Mouse (Mus musculus): ENCODE data around the gene Polr2m. TPM values are rescaled to one million over a fixed set of nuclear protein-coding genes. Genes with fewer than 3 reads are reported as not detected.

The Polr2m gene
- total RNA-seq (2012; rRNA removed), result 119 and 163 TPM in 2 replicates

GRCm38 (mm10) chr9:71485475-71486094, at the start of gene Polr2m:
TSS of gene Polr2m (minus strand) at chr9:71485935.
- Histone ChIP-seq H3K4me3 (ENCODE audit: insufficient read depth in 1 of 2, low read depth in 1 of 2, low read length in 2 of 2, poor library complexity in 1 of 2, severe bottlenecking in 1 of 2) (peak within 1 kb of the TSS; percentile 78 to 95), H3K9me3 (ENCODE audit: control insufficient read depth, insufficient read depth, low read depth, low read length) (no peaks in the 10 kb centered on the region), H3K27ac (ENCODE audit: insufficient read depth, low read depth, low read length, poor library complexity, severe bottlenecking) (peak within 1 kb of the TSS; percentile 86), H3K9ac (ENCODE audit: insufficient read depth, low read depth, low read length, poor library complexity, severe bottlenecking) (peak within 1 kb of the TSS; percentile 98), H3K4me1 (ENCODE audit: control insufficient read depth in 2 of 2, insufficient read depth in 2 of 2, low read length in 2 of 2, poor library complexity in 1 of 2) (peaks cover 3% of the 10 kb centered on the region in 2 experiments; a peak in 2 of 4 replicates), H3K36me3 (ENCODE audit: control insufficient read depth, insufficient read depth, low read length, poor library complexity, severe bottlenecking) (peaks cover 24% of the 10 kb centered on the region)
- TF ChIP-seq HCFC1 (IDR thresholded peaks at IDR 0.05; ENCODE audit: borderline replicate concordance, insufficient read depth, low read length) (0 out of 2 replicates have a peak, but pooled peaks have one; percentile 67), MAFK (IDR thresholded peaks at IDR 0.05; ENCODE audit: insufficient read depth, low read depth, low read length) (no peak), ZC3H11A (IDR thresholded peaks at IDR 0.05; ENCODE audit: borderline replicate concordance, low read depth, low read length) (no peak), ZNF384 (IDR thresholded peaks at IDR 0.05; ENCODE audit: low read depth, low read length) (no peak), CHD2 (IDR thresholded peaks at IDR 0.05; ENCODE audit: low read depth, low read length) (no peak)
- in situ Hi-C loops (cut with MboI; ENCODE audit: low sequenced_read_pairs in 2 of 2, unreplicated experiment in 2 of 2), result no loop called here
- DNase-seq (ENCODE audit: low read depth, low spot score), result peak; percentile 85

GRCm38 (mm10) chr9:71535036-71535435, 49.3 kb upstream of the Polr2m start:
- TF ChIP-seq CHD2 (IDR thresholded peaks at IDR 0.05; ENCODE audit: low read depth, low read length), result no peak
- TF ChIP-seq ZC3H11A (IDR thresholded peaks at IDR 0.05; ENCODE audit: borderline replicate concordance, low read depth, low read length), result no peak
- no peak for TF ChIP-seq ZNF384 (IDR thresholded peaks at IDR 0.05; ENCODE audit: low read depth, low read length)
- TF ChIP-seq HCFC1 (IDR thresholded peaks at IDR 0.05; ENCODE audit: borderline replicate concordance, insufficient read depth, low read length), result no peak
- no peak for TF ChIP-seq MAFK (IDR thresholded peaks at IDR 0.05; ENCODE audit: insufficient read depth, low read depth, low read length)
- H3K36me3 ChIP-seq (ENCODE audit: control insufficient read depth, insufficient read depth, low read length, poor library complexity, severe bottlenecking), result no peaks in the 10 kb centered on the region
- peaks cover 0 to 1% of the 10 kb centered on the region in 2 experiments; a peak in 1 of 4 replicates for H3K4me1 ChIP-seq (ENCODE audit: control insufficient read depth in 2 of 2, insufficient read depth in 2 of 2, low read length in 2 of 2, poor library complexity in 1 of 2)
- no peak overlapping the region for H3K9ac ChIP-seq (ENCODE audit: insufficient read depth, low read depth, low read length, poor library complexity, severe bottlenecking)
- H3K9me3 ChIP-seq (ENCODE audit: control insufficient read depth, insufficient read depth, low read depth, low read length), result no peaks in the 10 kb centered on the region
- H3K27ac ChIP-seq (ENCODE audit: insufficient read depth, low read depth, low read length, poor library complexity, severe bottlenecking), result no peak overlapping the region
- DNase-seq (ENCODE audit: low read depth, low spot score), result no peak
- H3K4me3 ChIP-seq (ENCODE audit: insufficient read depth in 1 of 2, low read depth in 1 of 2, low read length in 2 of 2, poor library complexity in 1 of 2, severe bottlenecking in 1 of 2), result no peak overlapping the region
- in situ Hi-C loops (cut with MboI; ENCODE audit: low sequenced_read_pairs in 2 of 2, unreplicated experiment in 2 of 2), result no loop called here

- Histone ChIP-seq H3K4me1 (ENCODE audit: control insufficient read depth in 2 of 2, insufficient read depth in 2 of 2, low read length in 2 of 2, poor library complexity in 1 of 2) (peaks cover 0 to 1% of the 10 kb centered on the region in 2 experiments; a peak in 1 of 4 replicates), H3K36me3 (ENCODE audit: control insufficient read depth, insufficient read depth, low read length, poor library complexity, severe bottlenecking) (no peaks in the 10 kb centered on the region), H3K4me3 (ENCODE audit: insufficient read depth in 1 of 2, low read depth in 1 of 2, low read length in 2 of 2, poor library complexity in 1 of 2, severe bottlenecking in 1 of 2) (no peak overlapping the region), H3K9ac (ENCODE audit: insufficient read depth, low read depth, low read length, poor library complexity, severe bottlenecking) (no peak overlapping the region), H3K9me3 (ENCODE audit: control insufficient read depth, insufficient read depth, low read depth, low read length) (no peaks in the 10 kb centered on the region), H3K27ac (ENCODE audit: insufficient read depth, low read depth, low read length, poor library complexity, severe bottlenecking) (no peak overlapping the region)
- DNase-seq (ENCODE audit: low read depth, low spot score), result no peak
- no peak for TF ChIP-seq CHD2 (IDR thresholded peaks at IDR 0.05; ENCODE audit: low read depth, low read length)
- no peak for TF ChIP-seq ZNF384 (IDR thresholded peaks at IDR 0.05; ENCODE audit: low read depth, low read length)
- no peak for TF ChIP-seq ZC3H11A (IDR thresholded peaks at IDR 0.05; ENCODE audit: borderline replicate concordance, low read depth, low read length)
- no peak for TF ChIP-seq MAFK (IDR thresholded peaks at IDR 0.05; ENCODE audit: insufficient read depth, low read depth, low read length)
- TF ChIP-seq HCFC1 (IDR thresholded peaks at IDR 0.05; ENCODE audit: borderline replicate concordance, insufficient read depth, low read length), result no peak
- in situ Hi-C loops (cut with MboI; ENCODE audit: low sequenced_read_pairs in 2 of 2, unreplicated experiment in 2 of 2), result no loop called here
Measured at GRCm38 (mm10) chr9:71529960-71530359, 44.2 kb upstream of the Polr2m start.

- no peaks in the 10 kb centered on the region for H3K4me1 ChIP-seq (ENCODE audit: control insufficient read depth in 2 of 2, insufficient read depth in 2 of 2, low read length in 2 of 2, poor library complexity in 1 of 2)
- no peak overlapping the region for H3K9ac ChIP-seq (ENCODE audit: insufficient read depth, low read depth, low read length, poor library complexity, severe bottlenecking)
- H3K9me3 ChIP-seq (ENCODE audit: control insufficient read depth, insufficient read depth, low read depth, low read length), result no peaks in the 10 kb centered on the region
- H3K27ac ChIP-seq (ENCODE audit: insufficient read depth, low read depth, low read length, poor library complexity, severe bottlenecking), result no peak overlapping the region
- in situ Hi-C loops (cut with MboI; ENCODE audit: low sequenced_read_pairs in 2 of 2, unreplicated experiment in 2 of 2), result no loop called here
- no peaks in the 10 kb centered on the region for H3K36me3 ChIP-seq (ENCODE audit: control insufficient read depth, insufficient read depth, low read length, poor library complexity, severe bottlenecking)
- no peak for TF ChIP-seq HCFC1 (IDR thresholded peaks at IDR 0.05; ENCODE audit: borderline replicate concordance, insufficient read depth, low read length)
- no peak for TF ChIP-seq ZNF384 (IDR thresholded peaks at IDR 0.05; ENCODE audit: low read depth, low read length)
- no peak for TF ChIP-seq ZC3H11A (IDR thresholded peaks at IDR 0.05; ENCODE audit: borderline replicate concordance, low read depth, low read length)
- H3K4me3 ChIP-seq (ENCODE audit: insufficient read depth in 1 of 2, low read depth in 1 of 2, low read length in 2 of 2, poor library complexity in 1 of 2, severe bottlenecking in 1 of 2), result no peak overlapping the region
- DNase-seq (ENCODE audit: low read depth, low spot score), result no peak
Measured at GRCm38 (mm10) chr9:71527438-71527837, 41.7 kb upstream of the Polr2m start.
